7 mouse cellular contexts compared by ENCODE assay signal in the genomic region with DNA sequence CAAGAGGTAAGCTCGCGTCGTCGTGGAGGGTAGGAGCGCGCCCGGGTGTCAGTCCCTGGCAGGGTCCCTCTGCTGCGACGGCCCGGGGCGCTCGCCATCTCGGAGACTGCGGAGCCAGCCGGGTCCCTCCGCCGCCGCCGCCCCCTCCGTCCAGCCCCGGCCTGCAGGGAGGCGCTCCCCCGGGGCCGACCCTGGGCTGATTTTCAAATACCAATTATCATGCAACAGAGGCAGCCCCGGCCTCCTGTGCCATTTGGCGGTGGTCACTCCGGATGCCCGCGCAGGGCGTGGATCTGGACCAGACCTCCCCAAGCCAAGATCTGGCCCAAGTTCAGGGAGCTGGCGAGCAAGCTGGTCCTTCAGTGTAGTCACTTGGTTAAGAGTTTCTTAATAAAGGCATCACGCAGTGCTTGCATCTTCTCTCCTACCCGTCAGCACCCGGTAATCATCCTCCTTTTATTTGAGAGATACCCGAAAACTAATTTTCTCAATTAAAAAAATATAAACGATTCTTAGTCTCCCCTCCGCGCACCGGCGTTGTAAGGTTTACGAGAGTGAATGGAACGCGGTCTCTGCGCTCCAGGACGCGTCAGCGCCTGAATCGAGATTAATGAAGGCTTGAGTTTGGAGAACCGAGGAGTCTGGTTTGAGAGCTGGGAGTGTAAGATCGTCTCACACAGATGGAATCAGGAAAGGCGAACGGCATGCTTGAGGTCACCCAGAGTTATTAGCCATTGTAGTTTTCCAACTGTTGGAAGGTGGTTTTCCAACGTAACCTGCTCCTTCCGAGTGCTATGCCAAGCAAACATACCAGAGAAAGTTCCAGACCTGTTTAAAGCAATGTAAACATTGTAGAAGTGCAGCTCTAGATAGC. TPM values are rescaled to one million over a fixed set of nuclear protein-coding genes. Genes with fewer than 3 reads are reported as not detected.
DNase-seq lines count a peak whose midpoint lies in the region; ATAC-seq and TF ChIP-seq lines count a peak whose summit lies in the region.

No protein-coding gene starts in this region.

- peaks cover 41% of the 10 kb centered on the region for H3K4me1 ChIP-seq in forebrain, embryonic 14.5 days (ENCODE audit: control insufficient read depth, insufficient read depth, low read length)
- peaks cover 46% of the 10 kb centered on the region for H3K4me1 ChIP-seq in intestine, embryonic 14.5 days (replicated peaks; ENCODE audit: control insufficient read depth, insufficient read depth, low read length)
- peaks cover 21% of the 10 kb centered on the region for H3K4me1 ChIP-seq in lung, adult 2 months (ENCODE audit: control insufficient read depth, insufficient read depth, low read length)
- peaks cover 39% of the 10 kb centered on the region for H3K4me1 ChIP-seq in stomach, embryonic 15.5 days

- H3K27ac ChIP-seq in forebrain, embryonic 14.5 days (ENCODE audit: low read depth, low read length) = peak overlapping the region; percentile 83
- peak overlapping the region; percentile 95 for H3K27ac ChIP-seq in intestine, embryonic 14.5 days (ENCODE audit: low read depth)
- H3K27ac ChIP-seq in stomach, embryonic 15.5 days = peak overlapping the region; percentile 89

- H3K4me3 ChIP-seq in forebrain, embryonic 14.5 days (ENCODE audit: low read depth, low read length) = peak overlapping the region; percentile 77
- H3K4me3 ChIP-seq in intestine, embryonic 14.5 days (ENCODE audit: low read depth, low read length) = peak overlapping the region; percentile 69
- H3K4me3 ChIP-seq in lung, adult 2 months (replicated peaks; ENCODE audit: extremely low read depth, low read depth, low read length) = peak overlapping the region; percentile 100
- H3K4me3 ChIP-seq in stomach, embryonic 15.5 days (replicated peaks) = peak overlapping the region; percentile 90

- peak overlapping the region; percentile 69 for H3K4me2 ChIP-seq in forebrain, embryonic 14.5 days (ENCODE audit: low read length)
- H3K4me2 ChIP-seq in intestine, embryonic 14.5 days (ENCODE audit: low read length) = peak overlapping the region; percentile 54
- H3K4me2 ChIP-seq in stomach, embryonic 15.5 days = peak overlapping the region; percentile 72

- H3K9ac ChIP-seq in forebrain, embryonic 14.5 days (ENCODE audit: low read length) = peak overlapping the region; percentile 84
- H3K9ac ChIP-seq in intestine, embryonic 14.5 days (ENCODE audit: low read length) = peak overlapping the region; percentile 71
- peak overlapping the region; percentile 56 for H3K9ac ChIP-seq in stomach, embryonic 15.5 days

- no peaks in the 10 kb centered on the region for H3K9me3 ChIP-seq in forebrain, embryonic 14.5 days (replicated peaks; ENCODE audit: control insufficient read depth, low read length)
- H3K9me3 ChIP-seq in intestine, embryonic 14.5 days (ENCODE audit: control insufficient read depth, low read length) = no peaks in the 10 kb centered on the region
- H3K9me3 ChIP-seq in stomach, embryonic 15.5 days = no peaks in the 10 kb centered on the region

- DNase-seq in thymus, postnatal 25 days = peak; percentile 15
- DNase-seq in thymus, postnatal 36 days = no peak
- DNase-seq in cerebellum, adult 11-12 months = peak; percentile 90
- DNase-seq in forebrain, embryonic 14.5 days (ENCODE audit: low spot score) = peak; percentile 53
- peak; percentile 81 for DNase-seq in intestine, embryonic 14.5 days (ENCODE audit: low spot score)
- peak; percentile 64 for DNase-seq in lung, adult 2 months

- H3K36me3 ChIP-seq in forebrain, embryonic 14.5 days (ENCODE audit: control insufficient read depth, insufficient read depth, low read length) = peaks cover 16% of the 10 kb centered on the region
- 0 out of 2 replicates have a peak, but pooled peaks cover 7% of the 10 kb centered on the region for H3K36me3 ChIP-seq in intestine, embryonic 14.5 days (ENCODE audit: control insufficient read depth, insufficient read depth, low read length)
- H3K36me3 ChIP-seq in stomach, embryonic 15.5 days = 0 out of 2 replicates have a peak, but pooled peaks cover 9% of the 10 kb centered on the region

- 1% methylated on average over 53 of the region's 54 CpGs for WGBS in forebrain, embryonic 14.5 days
- WGBS in intestine, embryonic 14.5 days = under 1% methylated on average over 54 of the region's 54 CpGs
- WGBS in lung, adult 2 months = under 1% methylated on average over 54 of the region's 54 CpGs
- WGBS in stomach, embryonic 15.5 days = under 1% methylated on average over 54 of the region's 54 CpGs

- no peak; the same call in 1 of the 2 replicates for TF ChIP-seq POLR2A in lung, adult 2 months (IDR thresholded peaks at IDR 0.05; ENCODE audit: borderline replicate concordance, extremely low read depth, low read depth, low read length)

- no peaks in the 10 kb centered on the region for H3K27me3 ChIP-seq in forebrain, embryonic 14.5 days (replicated peaks; ENCODE audit: control insufficient read depth, insufficient read depth, low read length)
- H3K27me3 ChIP-seq in intestine, embryonic 14.5 days (replicated peaks; ENCODE audit: control insufficient read depth, insufficient read depth, low read length) = 0 out of 2 replicates have a peak, but pooled peaks cover 2% of the 10 kb centered on the region
- H3K27me3 ChIP-seq in stomach, embryonic 15.5 days (replicated peaks) = no peaks in the 10 kb centered on the region

- no peak for TF ChIP-seq CTCF in lung, adult 2 months (IDR thresholded peaks at IDR 0.05; ENCODE audit: insufficient read depth, low read length)

- peak; percentile 77 for ATAC-seq in forebrain, embryonic 14.5 days
- peak; percentile 73; the same call in 1 of the 2 replicates for ATAC-seq in intestine, embryonic 14.5 days (replicated peaks; ENCODE audit: low FRiP score, low TSS enrichment, low read depth)
- no peak; the same call in 1 of the 2 replicates for ATAC-seq in stomach, embryonic 15.5 days (ENCODE audit: insufficient read depth, low FRiP score, low read depth)

RNA-seq across cellular contexts. Expression of a gene that starts 0.6 kb away (rescaled TPM):
- 43.6 and 56.3 TPM in 2 replicates for polyA plus RNA-seq in forebrain, embryonic 14.5 days (2014; fragmentation: Nextera tagmentation; extraction: Ambion mirVana)
- polyA plus RNA-seq in intestine, embryonic 14.5 days (2014; fragmentation: Nextera tagmentation; extraction: Ambion mirVana) = 22.3 and 23.6 TPM in 2 replicates
- 123 and 133 TPM in 2 replicates for polyA plus RNA-seq in lung, adult 2 months (2012; rRNA removed)
- polyA plus RNA-seq in stomach, embryonic 15.5 days (2015; fragmentation: Nextera tagmentation; extraction: Ambion mirVana) = 48.0 and 49.5 TPM in 2 replicates

Comparison
In these comparisons a context has a peak if more than half of its experiments do, and no peak if none do; other contexts are left out.
1. DNase-seq: peak in thymus, postnatal 25 days (single experiment), cerebellum, adult 11-12 months (single experiment), forebrain, embryonic 14.5 days (single experiment), intestine, embryonic 14.5 days (single experiment) and lung, adult 2 months (single experiment); none in thymus, postnatal 36 days (0 of 2).
2. Peak in every context shown above with its lines, with median percentiles within 50 percentile points of each other: H3K27ac ChIP-seq, H3K4me2 ChIP-seq, H3K4me3 ChIP-seq and H3K9ac ChIP-seq.